Mouse (Mus musculus) stomach, postnatal 0 days (tissue): ENCODE results near the gene Nt5c1a. TPM values are rescaled to one million over a fixed set of nuclear protein-coding genes. Genes with fewer than 3 reads are reported as not detected.

Experiments used
- ATAC-seq: fragments of 200-750 bp; cut with Nextera tagmentation; 2 replicates; pipeline ENCODE4 v1.8.0; 2017; ENCODE audit not compliant: low FRiP score, low TSS enrichment
- DNase-seq: peaks from one replicate; pipeline ENCODE4 v3.0.0-alpha.2; 2016; ENCODE audit warnings: low spot score
- H3K27ac ChIP-seq: fragments of 300-500 bp; sonication (generic); replicated peaks from 2 replicates; pipeline ENCODE4 v1.5.1; 2014; ENCODE audit warnings: mild to moderate bottlenecking, control low read depth
- H3K27me3 ChIP-seq: fragments of 300-500 bp; sonication (generic); 2 replicates; pipeline ENCODE4 v1.6.1; 2014; ENCODE audit warnings: low read length; ENCODE audit not compliant: control insufficient read depth, insufficient read depth
- H3K36me3 ChIP-seq: fragments of 300-500 bp; sonication (generic); 2 replicates; pipeline ENCODE4 v1.6.1; 2014; ENCODE audit warnings: low read length, mixed read lengths; ENCODE audit not compliant: control insufficient read depth, insufficient read depth
- H3K4me1 ChIP-seq: fragments of 300-500 bp; sonication (generic); replicated peaks from 2 replicates; pipeline ENCODE4 v1.6.1; 2014; ENCODE audit warnings: antibody characterized with exemption; ENCODE audit not compliant: control insufficient read depth, insufficient read depth
- H3K4me2 ChIP-seq: fragments of 300-500 bp; sonication (generic); replicated peaks from 2 replicates; pipeline ENCODE4 v1.6.1; 2014; ENCODE audit warnings: low read depth, mild to moderate bottlenecking, control low read depth, moderate library complexity
- H3K4me3 ChIP-seq: fragments of 300-500 bp; sonication (generic); 2 replicates; pipeline ENCODE4 v1.5.1; 2014; ENCODE audit warnings: low read depth, low read length, control low read depth
- H3K9ac ChIP-seq: fragments of 300-500 bp; sonication (generic); 2 replicates; pipeline ENCODE4 v1.6.1; 2014; ENCODE audit warnings: mild to moderate bottlenecking, low read length, control low read depth, mixed read lengths
- H3K9me3 ChIP-seq: fragments of 300-500 bp; sonication (generic); 2 replicates; pipeline ENCODE4 v1.6.1; 2016; ENCODE audit warnings: low read length; ENCODE audit not compliant: control insufficient read depth
- CTCF ChIP-seq: IDR thresholded peaks from 2 replicates; pipeline ENCODE4 v1.5.1; 2016; ENCODE audit warnings: antibody characterized with exemption, low read depth, mild to moderate bottlenecking, moderate library complexity
- EP300 ChIP-seq: optimal IDR thresholded peaks from 2 replicates; pipeline ENCODE3; 2016; ENCODE audit warnings: antibody characterized with exemption
- WGBS: fragments of 180-500 bp; shearing (Covaris S2); extraction: QIAGEN DNeasy Blood & Tissue Kit; methylation state at CpG from one replicate; pipeline ENCODE4 v1.1.7; 2014; 5-methylcytosine and 5-hydroxymethylcytosine counted together
- polyA plus RNA-seq: library from polyadenylated mRNA; unstranded; fragments of >200 nt; fragmentation: Nextera tagmentation; extraction: Ambion mirVana; gene quantifications from 2 replicates; pipeline ENCODE4 v1.2.1, GENCODE M21; 2015

Nt5c1a gene
- polyA plus RNA-seq, 1 experiment from 2014 or later, result not detected

DNA sequence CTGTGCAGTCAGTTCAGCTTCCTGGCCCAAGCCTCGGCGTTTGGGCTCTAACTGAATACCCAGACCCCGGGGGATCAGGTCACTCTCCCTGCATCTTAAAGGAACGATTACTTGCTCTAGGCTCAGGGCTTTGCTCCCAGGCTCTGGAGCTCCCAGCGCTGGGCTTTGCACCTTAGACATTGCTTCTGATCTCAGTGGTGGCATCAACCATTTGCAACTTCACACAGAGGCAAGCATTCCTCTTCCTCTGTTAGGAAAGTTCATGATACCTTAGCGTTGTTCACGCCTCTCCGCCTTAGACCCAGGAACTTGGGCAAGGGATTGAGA is 753 bp downstream of the Nt5c1a start:
- Histone ChIP-seq H3K4me3 (no peak overlapping the region), H3K27me3 (no peaks in the 10 kb centered on the region; the same call in 1 of the 2 replicates), H3K9ac (no peak overlapping the region), H3K4me1 (peaks cover 4% of the 10 kb centered on the region), H3K4me2 (peak overlapping the region; percentile 69; the same call in 1 of the 2 replicates), H3K27ac (no peak overlapping the region), H3K9me3 (no peaks in the 10 kb centered on the region), H3K36me3 (no peaks in the 10 kb centered on the region)
- WGBS, result 20% methylated on average over 8 of the region's 8 CpGs
- ATAC-seq, result no peak
- DNase-seq, result no peak
- TF ChIP-seq EP300, result no peak
- no peak for TF ChIP-seq CTCF

DNA sequence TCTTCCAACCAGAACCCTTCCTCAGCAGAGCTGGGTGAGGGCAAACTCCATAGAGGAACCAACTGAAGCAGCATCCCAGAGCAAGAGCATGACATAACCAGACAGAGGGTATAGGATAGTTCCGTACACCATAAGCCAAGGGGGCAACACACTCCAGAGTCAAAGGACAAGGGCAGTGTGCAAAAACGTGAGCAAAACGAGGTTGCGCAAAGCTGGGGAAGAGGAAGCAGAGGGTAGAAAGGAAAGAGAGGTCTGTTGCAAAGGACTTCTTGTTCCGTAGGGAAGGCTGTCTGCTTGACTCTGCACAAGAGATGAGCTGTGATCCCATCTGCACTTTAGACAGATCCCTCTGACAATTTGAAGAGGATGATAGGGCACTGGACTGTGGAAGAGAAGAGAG is 6.0 kb downstream of the Nt5c1a start:
- no peak overlapping the region for H3K4me3 ChIP-seq
- no peaks in the 10 kb centered on the region for H3K4me1 ChIP-seq
- no peaks in the 10 kb centered on the region for H3K36me3 ChIP-seq
- no peak overlapping the region for H3K27ac ChIP-seq
- DNase-seq (no peak), ATAC-seq (no peak)
- no peak overlapping the region for H3K4me2 ChIP-seq
- WGBS, result 75% methylated on average over 5 of the region's 5 CpGs
- H3K9me3 ChIP-seq, result no peaks in the 10 kb centered on the region
- no peaks in the 10 kb centered on the region for H3K27me3 ChIP-seq
- no peak overlapping the region for H3K9ac ChIP-seq
- TF ChIP-seq CTCF (no peak), EP300 (no peak)

- WGBS, result 55% methylated on average over 8 of the region's 8 CpGs
- no peaks in the 10 kb centered on the region for H3K27me3 ChIP-seq
- no peak for TF ChIP-seq EP300
- TF ChIP-seq CTCF, result no peak
Observed at GRCm38 (mm10) chr4:123210996-123211395, 9.7 kb downstream of the Nt5c1a start.

GRCm38 (mm10) chr4:123211453-123211852 is 10.1 kb downstream of the Nt5c1a start:
- Histone ChIP-seq H3K9ac (no peak overlapping the region), H3K27ac (no peak overlapping the region), H3K36me3 (no peaks in the 10 kb centered on the region), H3K4me2 (no peak overlapping the region), H3K27me3 (no peaks in the 10 kb centered on the region), H3K4me1 (no peaks in the 10 kb centered on the region), H3K4me3 (no peak overlapping the region), H3K9me3 (no peaks in the 10 kb centered on the region)
- no peak for TF ChIP-seq EP300
- DNase-seq, result no peak
- WGBS, result 47% methylated on average over 5 of the region's 5 CpGs
- ATAC-seq, result no peak

More at GRCm38 (mm10) chr4:123210996-123211395, 9.7 kb downstream of the Nt5c1a start:
- ATAC-seq, result no peak
- H3K9ac ChIP-seq, result no peak overlapping the region
- no peak overlapping the region for H3K27ac ChIP-seq
- no peak overlapping the region for H3K4me3 ChIP-seq
- H3K36me3 ChIP-seq, result no peaks in the 10 kb centered on the region
- no peaks in the 10 kb centered on the region for H3K4me1 ChIP-seq
- no peak for DNase-seq
- no peaks in the 10 kb centered on the region for H3K9me3 ChIP-seq
- no peak overlapping the region for H3K4me2 ChIP-seq

- no peak for DNase-seq
- no peaks in the 10 kb centered on the region for H3K27me3 ChIP-seq
- no peak for TF ChIP-seq CTCF
- TF ChIP-seq EP300, result no peak
- no peak overlapping the region for H3K27ac ChIP-seq
- no peak overlapping the region for H3K4me2 ChIP-seq
- H3K4me1 ChIP-seq, result no peaks in the 10 kb centered on the region
- ATAC-seq, result no peak
- no peaks in the 10 kb centered on the region for H3K9me3 ChIP-seq
- H3K4me3 ChIP-seq, result no peak overlapping the region
- no peaks in the 10 kb centered on the region for H3K36me3 ChIP-seq
- 32% methylated on average over 2 of the region's 2 CpGs for WGBS
- no peak overlapping the region for H3K9ac ChIP-seq
Observed at GRCm38 (mm10) chr4:123212330-123212729, 11.0 kb downstream of the Nt5c1a start.

DNA sequence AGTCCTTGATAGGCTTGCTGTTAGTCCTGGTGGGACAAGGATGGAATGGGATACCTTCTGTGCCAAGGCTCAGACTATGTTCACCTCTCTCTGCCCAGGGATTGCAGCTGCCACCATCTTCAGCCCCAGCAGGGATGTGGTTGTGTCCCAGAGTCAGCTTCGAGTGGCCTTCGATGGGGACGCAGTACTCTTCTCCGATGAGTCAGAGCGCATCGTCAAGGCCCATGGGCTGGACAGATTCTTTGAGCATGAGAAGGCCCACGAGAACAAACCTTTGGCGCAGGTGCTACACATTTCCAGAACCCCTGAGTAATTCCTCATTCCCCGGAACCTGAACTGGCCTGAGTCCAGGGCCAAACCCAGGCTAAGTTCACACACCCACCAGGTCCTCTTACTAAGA is 12.7 kb downstream of the Nt5c1a start:
- no peaks in the 10 kb centered on the region for H3K36me3 ChIP-seq
- H3K4me1 ChIP-seq, result no peaks in the 10 kb centered on the region
- H3K4me3 ChIP-seq, result no peak overlapping the region
- DNase-seq, result no peak
- H3K4me2 ChIP-seq, result no peak overlapping the region
- H3K27ac ChIP-seq, result no peak overlapping the region
- no peak for ATAC-seq
- no peaks in the 10 kb centered on the region for H3K27me3 ChIP-seq
- H3K9ac ChIP-seq, result no peak overlapping the region
- no peaks in the 10 kb centered on the region for H3K9me3 ChIP-seq
- TF ChIP-seq CTCF (no peak), EP300 (no peak)
- 84% methylated on average over 9 of the region's 9 CpGs for WGBS
